Mouse (Mus musculus) liver, embryonic 14.5 days (tissue): ENCODE data around the gene Gucd1. TPM values are rescaled to one million over a fixed set of nuclear protein-coding genes. Genes with fewer than 3 reads are reported as not detected.
A peak's percentile ranks its signal among the peaks of the same experiment; 100 is the strongest.

Experiments
- ATAC-seq: fragments of 200-750 bp; cut with Nextera tagmentation; 2 replicates; pipeline ENCODE4 v1.8.0; 2017; ENCODE audit warnings: moderate number of reproducible peaks, mild to moderate bottlenecking, moderate library complexity; ENCODE audit not compliant: insufficient read depth
- DNase-seq, 3 experiments: peaks; one replicate each; pipeline ENCODE4 v3.0.0-alpha.2; 2012 to 2013; ENCODE audit warnings: low read depth in 3 of 3, low spot score in 3 of 3
- H3K27ac ChIP-seq: fragments of 300-500 bp; sonication (generic); 2 replicates; pipeline ENCODE4 v1.5.1; 2014; ENCODE audit warnings: moderate library complexity, mild to moderate bottlenecking, control low read depth, inconsistent platforms
- H3K27me3 ChIP-seq: fragments of 300-500 bp; sonication (generic); 2 replicates; pipeline ENCODE4 v1.6.1; 2014; ENCODE audit warnings: mild to moderate bottlenecking, low read length, moderate library complexity; ENCODE audit not compliant: control insufficient read depth, insufficient read depth
- H3K36me3 ChIP-seq: fragments of 300-500 bp; sonication (generic); replicated peaks from 2 replicates; pipeline ENCODE4 v1.6.1; 2014; ENCODE audit warnings: low read depth; ENCODE audit not compliant: control insufficient read depth, insufficient read depth
- H3K4me1 ChIP-seq, 2 experiments: fragments of 200-500 bp in 1 of 2; fragments of 300-500 bp in 1 of 2; sonication (generic) in 1 of 2; replicated peaks; 2 replicates each; pipeline ENCODE4 v1.6.1; 2012 to 2014; ENCODE audit warnings: antibody characterized with exemption in 1 of 2, inconsistent platforms in 1 of 2, low read length in 1 of 2; ENCODE audit not compliant: control insufficient read depth in 2 of 2, insufficient read depth in 2 of 2
- H3K4me2 ChIP-seq: fragments of 300-500 bp; sonication (generic); 2 replicates; pipeline ENCODE4 v1.6.1; 2014; ENCODE audit warnings: low read depth, mild to moderate bottlenecking, control low read depth, moderate library complexity
- H3K4me3 ChIP-seq, 2 experiments: fragments of 200-500 bp in 1 of 2; fragments of 300-500 bp in 1 of 2; sonication (generic) in 1 of 2; 2 replicates each; pipeline ENCODE4 v1.5.1; 2012 to 2014; ENCODE audit warnings: low read depth in 2 of 2, low read length in 2 of 2, mild to moderate bottlenecking in 2 of 2, control low read depth in 1 of 2, inconsistent platforms in 1 of 2, moderate library complexity in 1 of 2; ENCODE audit not compliant: insufficient read depth in 1 of 2
- H3K9ac ChIP-seq: fragments of 300-500 bp; sonication (generic); replicated peaks from 2 replicates; pipeline ENCODE4 v1.6.1; 2014; ENCODE audit warnings: mild to moderate bottlenecking, control low read depth, moderate library complexity
- H3K9me3 ChIP-seq: fragments of 300-500 bp; sonication (generic); 2 replicates; pipeline ENCODE4 v1.6.1; 2016; ENCODE audit warnings: low read length, mixed read lengths; ENCODE audit not compliant: control insufficient read depth
- CTCF ChIP-seq: IDR thresholded peaks from 2 replicates; pipeline ENCODE4 v1.5.1; 2016; ENCODE audit warnings: antibody characterized with exemption, low read depth, control low read depth
- EP300 ChIP-seq: IDR thresholded peaks from 2 replicates; pipeline ENCODE4 v1.6.1; 2016; ENCODE audit warnings: antibody characterized with exemption, low read depth
- WGBS: fragments of 180-500 bp; shearing (Covaris S2); extraction: QIAGEN DNeasy Blood & Tissue Kit; methylation state at CpG from one replicate; pipeline ENCODE4 v1.1.7; 2014; ENCODE audit not compliant: insufficient replicate concordance; 5-methylcytosine and 5-hydroxymethylcytosine counted together
- polyA plus RNA-seq, 2 experiments: library from polyadenylated mRNA; depleted of rRNA in 1 of 2; stranded (reverse) in 1 of 2; unstranded in 1 of 2; fragments of >200 nt; fragmentation: Nextera tagmentation in 1 of 2; extraction: Ambion mirVana in 1 of 2; gene quantifications; 2 replicates each; pipeline versions ENCODE4 v1.2.1 to v1.2.3; 2012 to 2014

Gucd1 gene
- polyA plus RNA-seq, 2 experiments, result 37.3 to 58.5 TPM

GRCm38 (mm10) chr10:75564687-75565265, 47.0 kb upstream of the Gucd1 start:
- peaks cover 21% of the 10 kb centered on the region for H3K27me3 ChIP-seq
- no peaks in the 10 kb centered on the region for H3K9me3 ChIP-seq
- H3K9ac ChIP-seq, result no peak overlapping the region
- WGBS, result 44% methylated on average over 12 of the region's 12 CpGs
- TF ChIP-seq CTCF (no peak), EP300 (no peak)
- no peak overlapping the region for H3K27ac ChIP-seq
- H3K36me3 ChIP-seq, result no peaks in the 10 kb centered on the region
- peaks cover 0 to 16% of the 10 kb centered on the region in 2 experiments; a peak in 2 of 4 replicates for H3K4me1 ChIP-seq
- ATAC-seq (no peak), DNase-seq (no peak)
- no peak overlapping the region for H3K4me3 ChIP-seq
- H3K4me2 ChIP-seq, result no peak overlapping the region

GRCm38 (mm10) chr10:75562596-75562995, 44.8 kb upstream of the Gucd1 start:
- H3K36me3 ChIP-seq, result no peaks in the 10 kb centered on the region
- TF ChIP-seq EP300, result no peak
- TF ChIP-seq CTCF, result no peak
- peaks cover 38% of the 10 kb centered on the region for H3K27me3 ChIP-seq
- H3K4me3 ChIP-seq, result no peak overlapping the region
- DNase-seq (no peak), ATAC-seq (no peak)
- no peak overlapping the region for H3K4me2 ChIP-seq
- peaks cover 0 to 13% of the 10 kb centered on the region in 2 experiments; a peak in 2 of 4 replicates for H3K4me1 ChIP-seq
- H3K9me3 ChIP-seq, result no peaks in the 10 kb centered on the region
- WGBS, result 52% methylated on average over 8 of the region's 8 CpGs
- H3K27ac ChIP-seq, result no peak overlapping the region
- H3K9ac ChIP-seq, result no peak overlapping the region

GRCm38 (mm10) chr10:75561071-75561654, 43.4 kb upstream of the Gucd1 start, which contains the start of gene Ggt1:
Gene Ggt1 (plus strand): TSS chr10:75561604.
- no peak for ATAC-seq
- Histone ChIP-seq H3K9me3 (no peaks in the 10 kb centered on the region), H3K27me3 (peaks cover 38% of the 10 kb centered on the region), H3K36me3 (no peaks in the 10 kb centered on the region), H3K4me2 (no peak within 1 kb of the TSS), H3K9ac (no peak within 1 kb of the TSS), H3K27ac (no peak within 1 kb of the TSS), H3K4me3 (no peak within 1 kb of the TSS), H3K4me1 (peaks cover 0 to 13% of the 10 kb centered on the region in 2 experiments; a peak in 2 of 4 replicates)
- DNase-seq, result no peak
- WGBS, result 45% methylated on average over 10 of the region's 10 CpGs
- no peak for TF ChIP-seq EP300
- TF ChIP-seq CTCF, result no peak

DNA sequence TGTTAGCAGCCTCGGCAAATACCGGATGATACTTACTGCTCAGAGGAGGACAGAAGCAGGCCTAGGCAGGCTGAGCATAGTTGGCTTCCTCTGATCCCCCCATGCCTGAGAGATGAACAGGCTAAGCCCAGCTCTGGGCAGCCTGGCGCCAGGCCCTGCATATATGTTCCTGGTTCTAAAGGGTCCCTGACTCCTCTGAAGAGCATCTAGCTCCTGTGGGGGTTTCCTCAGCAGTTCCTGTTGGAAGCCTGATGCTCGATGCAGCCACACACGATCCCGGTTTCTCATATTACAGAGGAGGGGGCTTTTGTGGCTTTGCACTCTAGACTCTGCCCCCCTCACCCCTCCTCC, 42.8 kb upstream of the Gucd1 start:
- no peak for TF ChIP-seq CTCF
- no peak for TF ChIP-seq EP300
- Histone ChIP-seq H3K9me3 (no peaks in the 10 kb centered on the region), H3K27ac (no peak overlapping the region), H3K4me3 (no peak overlapping the region), H3K36me3 (no peaks in the 10 kb centered on the region), H3K9ac (no peak overlapping the region), H3K27me3 (peaks cover 38% of the 10 kb centered on the region), H3K4me1 (peaks cover 0 to 6% of the 10 kb centered on the region in 2 experiments; a peak in 2 of 4 replicates), H3K4me2 (no peak overlapping the region)
- no peak for ATAC-seq
- DNase-seq, result no peak
- 15% methylated on average over 6 of the region's 6 CpGs for WGBS

- DNase-seq, result no peak
Measured at GRCm38 (mm10) chr10:75559676-75560548, 42.1 kb upstream of the Gucd1 start, which contains the start of gene Lrrc75b. Gene Lrrc75b (minus strand): TSS chr10:75560330.

More at GRCm38 (mm10) chr10:75559676-75560548, 42.1 kb upstream of the Gucd1 start, which contains the start of gene Lrrc75b:
- Histone ChIP-seq H3K4me2 (peak within 1 kb of the TSS; percentile 55), H3K4me3 (peak within 1 kb of the TSS; percentile 0 to 40; a peak in 2 of 4 replicates), H3K9ac (no peak within 1 kb of the TSS), H3K4me1 (peaks cover 0 to 3% of the 10 kb centered on the region in 2 experiments; a peak in 1 of 4 replicates), H3K9me3 (no peaks in the 10 kb centered on the region), H3K27ac (no peak within 1 kb of the TSS), H3K27me3 (peaks cover 38% of the 10 kb centered on the region), H3K36me3 (no peaks in the 10 kb centered on the region)
- TF ChIP-seq CTCF (no peak), EP300 (no peak)
- WGBS, result under 1% methylated on average over 72 of the region's 75 CpGs
- ATAC-seq, result no peak
